Mouse (Mus musculus) skeletal muscle tissue, adult 2 months (tissue): ENCODE data around the gene Lrfn3.

Experiments
- DNase-seq: peaks from one replicate; pipeline ENCODE4 v3.0.0-alpha.2; 2012; ENCODE audit warnings: low read depth, low spot score

The Lrfn3 gene

DNA sequence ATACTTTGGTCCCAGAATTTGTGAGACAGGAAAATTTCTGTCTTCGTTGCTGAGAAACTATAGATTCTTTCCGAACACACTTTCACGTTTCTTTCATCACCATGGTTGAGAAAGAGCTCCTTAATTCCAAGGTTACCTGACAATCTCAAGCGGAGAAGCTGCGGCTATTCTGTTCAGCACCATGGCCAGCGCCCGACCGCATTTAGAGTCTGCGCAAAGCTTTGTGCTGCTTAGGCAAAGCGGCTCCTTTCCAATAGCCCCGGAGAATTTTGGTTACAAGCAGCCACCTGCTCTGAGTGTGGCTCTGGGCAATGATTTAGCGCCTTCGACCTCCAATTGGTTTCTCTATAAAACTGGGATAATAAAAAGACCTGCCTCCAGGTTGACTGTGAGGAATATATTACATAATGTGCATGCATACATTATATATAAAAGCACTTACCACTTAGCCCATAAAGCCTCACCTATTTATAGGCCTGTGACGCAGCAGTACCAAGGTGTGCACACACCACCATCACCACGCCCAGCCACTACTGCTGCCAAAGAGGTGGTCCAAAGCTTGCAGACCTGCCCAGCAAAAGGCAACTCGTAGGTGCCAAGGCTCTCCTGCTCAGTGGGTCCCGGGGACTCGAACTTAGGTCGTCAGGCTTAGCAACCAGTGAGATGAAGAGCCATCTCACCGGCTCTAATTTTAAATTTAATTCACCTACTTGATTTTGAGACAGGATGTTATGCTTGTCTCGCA lies 15.8 kb downstream of the Lrfn3 start:
- DNase-seq: peak; percentile 16

GRCm38 (mm10) chr7:30339432-30340109 lies 23.0 kb downstream of the Lrfn3 start:
- DNase-seq: no peak

GRCm38 (mm10) chr7:30336384-30336783 lies 26.2 kb downstream of the Lrfn3 start:
- DNase-seq: peak; percentile 66

GRCm38 (mm10) chr7:30335688-30336087 lies 26.9 kb downstream of the Lrfn3 start:
- no peak for DNase-seq

GRCm38 (mm10) chr7:30334563-30334962 lies 28.0 kb downstream of the Lrfn3 start:
- no peak for DNase-seq

DNA sequence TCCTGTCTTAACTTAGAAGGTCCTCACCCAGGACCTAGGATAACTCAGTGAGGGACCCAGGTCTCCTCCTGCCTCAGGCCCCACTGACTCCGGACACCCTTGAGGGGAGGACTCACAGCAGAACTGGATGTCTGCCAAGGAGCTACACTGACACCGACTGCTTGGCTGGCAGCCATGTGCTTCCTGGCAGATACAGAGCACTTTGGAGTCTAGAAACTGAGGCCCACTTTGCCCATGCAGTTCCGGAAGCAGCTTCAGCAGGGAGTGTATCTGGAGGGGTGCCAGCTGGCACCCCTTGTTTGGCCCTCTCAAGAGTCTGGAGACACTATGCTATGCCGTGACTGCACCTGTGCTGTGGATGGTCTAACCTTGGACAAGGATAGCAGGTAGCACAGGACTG lies 29.1 kb downstream of the Lrfn3 start:
- peak; percentile 41 for DNase-seq

GRCm38 (mm10) chr7:30332622-30333259 lies 29.8 kb downstream of the Lrfn3 start:
- DNase-seq: no peak

DNA sequence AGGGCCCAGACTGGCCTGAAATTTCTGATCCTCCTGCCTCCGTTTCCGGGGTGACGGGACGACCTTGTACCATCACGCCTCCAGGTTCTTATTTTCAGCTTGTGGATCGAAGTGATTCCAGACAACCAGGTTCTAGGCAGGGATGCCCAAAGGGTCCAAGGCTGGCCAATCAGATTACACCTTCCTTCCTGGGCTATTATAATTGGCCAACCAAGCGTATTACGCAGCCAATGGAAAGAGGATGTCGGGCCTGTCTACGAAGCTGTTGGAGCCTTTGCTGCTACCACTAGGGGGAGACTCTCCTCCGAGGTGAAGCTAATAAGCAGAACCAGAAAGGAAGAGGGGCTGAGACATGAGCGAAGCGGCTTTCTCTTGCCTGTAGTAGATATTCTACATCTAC lies 30.7 kb downstream of the Lrfn3 start:
- DNase-seq: peak; percentile 48

GRCm38 (mm10) chr7:30328379-30328778 lies 34.2 kb downstream of the Lrfn3 start:
- DNase-seq: no peak

GRCm38 (mm10) chr7:30327140-30327539 lies 35.4 kb downstream of the Lrfn3 start:
- DNase-seq: no peak

DNA sequence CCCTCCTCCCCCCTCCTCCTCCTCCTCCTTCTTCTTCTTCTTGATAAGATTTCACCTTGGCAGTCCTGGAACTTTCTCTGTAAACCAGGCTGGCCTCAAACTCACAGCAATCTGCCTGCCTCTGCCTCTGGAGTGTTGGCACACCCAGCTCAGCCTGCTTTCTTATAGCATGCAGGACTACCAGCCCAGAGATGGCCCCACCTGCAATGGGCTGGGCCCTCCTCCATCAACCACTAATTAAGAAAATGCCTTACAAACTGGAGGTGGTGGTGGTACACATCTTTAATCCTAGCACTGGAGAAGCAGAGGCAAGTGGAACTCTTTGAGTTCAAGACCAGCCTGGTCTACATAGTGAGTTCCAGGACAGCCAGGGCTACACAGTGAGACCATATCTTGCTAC lies 36.1 kb downstream of the Lrfn3 start:
- DNase-seq: no peak

GRCm38 (mm10) chr7:30325364-30325763 lies 37.2 kb downstream of the Lrfn3 start:
- no peak for DNase-seq

- DNase-seq: no peak
Measured at GRCm38 (mm10) chr7:30324300-30324944, 38.1 kb downstream of the Lrfn3 start.

- no peak for DNase-seq
Measured at GRCm38 (mm10) chr7:30323795-30324194, 38.8 kb downstream of the Lrfn3 start, which contains the start of gene Sdhaf1. Sdhaf1 (minus strand) TSS chr7:30323895.

- DNase-seq: no peak
Measured at GRCm38 (mm10) chr7:30322865-30323264, 39.7 kb downstream of the Lrfn3 start.

- peak; percentile 99 for DNase-seq
Measured at GRCm38 (mm10) chr7:30322285-30322667, 40.3 kb downstream of the Lrfn3 start.

DNA sequence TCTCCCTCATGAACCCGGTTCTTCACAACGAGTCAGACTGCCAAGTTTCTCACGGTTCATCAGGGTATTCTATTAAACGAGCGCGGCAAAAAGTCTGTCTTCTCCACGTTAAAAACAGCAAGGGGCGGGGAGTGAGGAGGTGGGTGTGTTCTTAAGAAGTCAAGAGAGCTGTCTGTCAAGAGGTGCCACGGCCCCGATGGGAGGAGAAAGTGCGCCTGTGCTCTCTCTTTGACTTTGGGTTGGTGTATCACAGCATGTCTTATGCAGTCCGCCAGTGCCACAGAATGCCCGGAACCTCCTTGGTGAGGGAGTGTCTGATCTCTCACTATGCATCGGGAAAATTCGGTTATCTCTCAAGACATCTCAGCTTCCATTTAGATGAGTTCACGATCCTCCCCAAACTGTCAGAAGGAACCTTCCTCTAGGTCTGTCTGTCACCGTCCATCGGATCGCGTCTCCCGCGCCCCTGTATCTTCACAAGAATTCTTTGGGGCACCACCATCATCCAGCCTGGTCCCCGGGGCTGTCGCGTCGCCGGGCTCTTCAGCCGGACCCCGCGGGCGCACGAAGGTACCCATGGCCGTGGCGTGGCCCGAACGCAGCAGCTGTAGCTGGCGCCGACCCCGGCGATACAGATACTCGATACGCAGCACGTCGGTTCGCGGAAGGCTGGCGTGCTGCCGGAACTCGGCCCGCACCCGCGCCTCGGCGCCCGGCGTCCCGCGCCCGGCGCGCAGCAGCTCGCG lies 40.9 kb downstream of the Lrfn3 start, which contains the start of gene E130208F15Rik:
TSS of gene E130208F15Rik (plus strand) at position 202 of the 746 bp plus-strand sequence.
- peak; percentile 66 for DNase-seq

- no peak for DNase-seq
Measured at GRCm38 (mm10) chr7:30320946-30321345, 41.6 kb downstream of the Lrfn3 start.

DNA sequence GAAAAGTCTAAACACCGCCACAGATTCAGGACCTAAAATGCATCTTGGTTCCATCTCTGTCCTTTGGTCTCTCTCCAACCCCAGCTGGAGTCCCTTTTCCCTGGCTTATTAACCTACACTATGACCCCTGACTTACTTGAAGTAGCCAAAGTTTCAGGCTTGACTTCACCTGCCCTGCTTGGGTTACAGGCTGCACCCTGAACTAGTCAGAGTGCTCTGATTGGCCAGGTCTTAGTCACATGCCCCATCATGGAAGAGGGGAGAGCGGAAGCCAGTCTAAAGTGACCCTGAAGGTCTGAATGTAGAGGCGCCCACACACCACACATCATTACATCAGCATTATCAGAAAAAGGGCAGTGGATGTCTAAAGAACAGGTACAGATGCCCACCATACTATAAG lies 44.4 kb downstream of the Lrfn3 start:
- no peak for DNase-seq

DNA sequence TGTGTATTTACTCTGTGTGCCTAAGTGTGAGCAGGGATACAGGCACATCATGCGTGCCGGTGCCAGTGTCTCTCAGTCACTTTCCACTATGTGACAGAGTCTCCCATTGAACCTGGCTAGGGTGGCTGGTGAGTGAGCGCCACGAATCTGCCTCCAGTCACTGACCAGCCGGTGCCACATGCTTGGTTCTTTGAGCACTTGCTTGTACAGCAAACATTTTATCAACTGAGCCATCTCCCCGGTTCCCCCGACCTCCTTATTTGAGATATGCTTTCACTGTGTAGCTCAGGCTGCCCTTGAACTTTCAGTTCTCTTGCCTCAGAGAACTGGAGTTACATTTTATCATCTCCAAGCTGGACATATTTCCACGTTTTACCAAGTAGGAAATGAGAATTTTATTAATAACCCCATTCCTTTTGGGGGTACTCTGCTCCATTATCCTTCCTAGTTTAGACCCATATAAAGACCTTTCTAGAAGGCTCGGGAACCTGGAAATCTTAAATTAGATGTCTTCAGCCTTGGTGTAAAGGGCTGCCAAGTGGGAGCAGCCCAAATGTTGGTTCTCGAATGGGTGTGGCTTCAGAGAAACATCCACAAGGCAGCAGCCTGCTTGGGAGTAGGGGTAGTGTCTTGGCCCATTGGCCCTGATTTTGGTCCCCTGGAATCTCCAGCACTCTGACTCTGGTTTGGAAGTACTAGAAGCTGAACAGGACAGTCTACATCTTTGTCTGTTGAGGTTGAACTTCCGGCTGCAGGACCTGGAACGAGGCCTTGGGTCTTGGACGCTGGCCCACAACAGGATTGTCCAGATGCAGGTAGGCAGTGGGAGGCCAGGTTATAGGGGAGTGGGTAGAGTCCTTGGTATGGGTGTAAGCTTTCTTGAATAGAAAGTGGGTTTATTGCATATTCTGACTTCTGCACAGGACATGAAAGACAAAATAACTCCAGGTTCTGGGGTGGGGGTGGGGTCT lies 46.7 kb downstream of the Lrfn3 start:
- DNase-seq: no peak
